Mouse (Mus musculus) thymus, postnatal 36 days (tissue): ENCODE measurements around the gene Galnt17.

Experiments
- DNase-seq, 2 experiments: peaks; one replicate each; pipeline ENCODE4 v3.0.0; 2022; ENCODE audit warnings: mixed read lengths in 2 of 2

Galnt17 gene

DNA sequence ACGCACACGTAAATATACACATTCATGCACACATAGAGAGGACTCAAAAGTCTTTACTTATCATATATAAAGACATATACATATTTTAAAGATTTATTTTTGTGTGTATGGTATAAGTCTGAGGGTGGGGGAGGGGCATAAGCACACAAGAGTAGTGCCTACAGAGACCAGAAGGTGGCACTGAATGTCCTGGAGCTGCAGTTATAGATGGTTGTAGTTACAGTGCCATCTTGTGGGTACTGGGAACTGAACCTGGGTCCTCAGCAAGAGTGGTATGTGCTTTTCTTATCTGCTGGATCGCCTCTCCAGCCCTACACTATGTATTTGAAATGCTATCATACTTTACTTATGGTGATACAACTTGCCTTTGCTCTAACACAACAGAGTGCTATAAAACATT is 68.5 kb downstream of the Galnt17 start:
- DNase-seq, result no peak

DNA sequence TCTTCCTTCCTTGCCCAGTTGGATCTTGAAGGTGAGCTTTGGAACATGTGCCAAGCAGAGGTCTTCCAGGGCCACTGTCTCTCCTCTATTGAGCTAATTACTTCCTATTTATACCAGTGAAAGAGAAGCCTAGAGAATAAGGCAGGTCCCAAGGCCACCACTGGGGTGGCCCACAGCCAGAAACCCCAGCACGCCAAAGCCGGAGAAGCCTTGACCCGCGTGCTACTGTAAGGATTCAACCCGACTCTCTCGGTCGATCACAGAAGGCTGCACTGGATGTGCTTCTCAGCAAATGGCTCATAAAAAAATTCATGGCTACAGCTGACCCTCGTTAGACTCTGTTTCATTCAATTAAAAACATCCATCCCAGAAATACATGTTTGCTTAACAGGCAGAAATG is 71.4 kb downstream of the Galnt17 start:
- DNase-seq, result no peak

DNA sequence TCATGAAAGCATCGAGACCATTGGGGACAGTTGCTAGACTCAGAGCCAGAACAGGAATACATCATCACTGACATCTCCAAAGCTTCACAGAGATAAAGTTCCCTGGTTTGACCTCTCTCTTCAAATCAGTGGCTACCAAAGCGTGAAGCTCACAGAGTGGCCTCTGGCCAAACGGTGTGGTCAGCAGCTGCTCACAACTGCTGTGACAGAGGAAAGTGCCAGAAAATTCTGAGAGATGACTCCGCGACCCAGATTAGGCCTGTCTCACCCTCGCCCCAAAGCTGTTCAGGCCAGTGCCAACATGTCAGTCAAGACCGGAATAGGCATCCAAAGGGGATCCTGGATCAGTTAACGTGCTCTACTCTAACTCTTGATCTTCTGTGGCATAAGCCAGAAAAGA is 74.5 kb downstream of the Galnt17 start:
- no peak for DNase-seq

DNA sequence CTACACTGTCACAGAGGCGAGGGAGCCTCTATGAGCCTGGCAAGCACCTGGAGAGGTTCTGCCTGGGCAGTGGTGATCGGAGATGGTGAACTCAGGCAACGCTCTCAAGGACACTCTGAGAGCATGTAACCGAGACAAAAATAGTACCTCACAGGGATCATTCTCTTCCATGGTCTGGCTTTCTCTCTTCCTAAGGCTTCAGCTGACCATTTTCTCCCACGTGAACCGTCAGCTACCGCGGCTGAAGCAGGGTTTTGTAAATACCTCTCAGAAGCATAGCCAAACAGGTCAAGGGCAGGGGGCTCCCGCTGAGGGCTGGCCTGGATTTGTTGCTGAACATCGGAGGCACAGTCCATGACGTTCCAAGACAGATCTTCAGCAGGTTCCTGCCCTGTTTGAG is 77.2 kb downstream of the Galnt17 start:
- DNase-seq, result no peak

DNA sequence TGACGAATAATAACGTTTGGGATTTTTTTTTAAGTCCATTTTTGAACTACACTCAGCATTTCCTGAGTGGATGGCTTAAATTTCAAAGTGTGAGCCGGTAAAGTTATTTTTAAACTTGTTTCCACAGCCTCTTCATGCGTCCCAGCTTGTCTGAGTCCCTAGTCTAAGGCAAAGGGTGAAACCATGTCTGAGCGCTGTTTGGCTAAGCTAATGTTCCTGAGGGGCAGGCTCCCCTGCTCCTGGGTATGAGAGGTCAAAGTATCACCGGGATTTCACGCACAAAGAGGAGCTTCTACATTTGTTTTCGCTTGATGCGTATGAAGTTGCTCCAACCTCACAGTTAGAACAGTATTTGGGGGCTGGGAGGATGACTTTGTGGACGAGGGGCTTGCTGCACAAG is 78.6 kb downstream of the Galnt17 start:
- DNase-seq, result no peak

DNA sequence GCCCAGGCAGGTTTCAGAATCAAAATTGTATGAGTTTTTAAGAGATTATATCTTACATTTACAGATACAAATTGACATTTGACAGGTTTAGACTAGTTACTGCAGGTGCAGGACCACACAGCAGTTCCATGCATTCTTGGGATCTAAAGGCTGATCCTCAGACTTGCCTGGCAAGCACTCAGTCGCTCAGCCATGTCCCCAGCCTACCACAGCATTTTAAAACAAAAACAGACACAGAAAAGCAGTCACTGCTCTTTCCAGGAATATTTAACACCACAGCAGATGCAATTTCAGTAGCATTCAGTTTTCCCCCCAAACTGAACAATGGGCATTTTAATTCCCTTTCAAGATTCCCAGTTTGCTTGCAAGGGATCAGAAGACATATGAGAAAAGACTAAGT is 84.9 kb downstream of the Galnt17 start:
- no peak for DNase-seq

DNA sequence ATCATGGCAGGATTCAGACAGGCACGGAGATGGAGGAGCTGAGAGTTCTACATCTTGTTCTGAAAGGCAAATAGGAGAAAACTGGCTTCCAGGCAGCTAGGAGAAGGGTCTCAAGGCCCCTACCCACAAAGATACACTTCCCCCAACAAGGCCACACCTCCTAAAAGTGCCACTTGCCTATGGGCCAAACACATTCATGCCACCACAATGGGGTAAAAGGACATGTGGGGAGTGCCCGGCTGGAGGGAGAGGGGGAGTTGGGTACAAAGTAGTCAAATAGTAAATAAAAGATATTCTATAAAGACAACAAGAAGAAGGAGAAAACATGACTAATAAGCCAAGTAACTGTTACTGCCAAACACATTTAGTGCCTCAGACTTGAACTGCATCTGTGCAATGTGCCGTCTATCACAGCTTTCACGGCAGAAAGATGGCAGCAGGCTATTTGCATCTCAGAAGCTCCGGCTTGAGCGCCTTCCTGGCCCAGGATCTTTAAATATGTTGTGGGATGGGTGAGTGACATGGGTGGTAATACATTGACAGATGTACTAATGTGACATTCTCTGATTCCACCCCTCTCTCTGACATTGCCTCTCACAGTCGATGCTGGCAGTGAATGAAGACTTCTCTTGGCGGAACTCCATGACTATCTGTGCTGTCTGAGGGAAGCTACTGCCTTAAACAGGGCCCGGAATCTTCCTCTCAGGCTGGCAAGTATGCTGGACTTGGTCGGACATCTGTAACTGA is 85.6 kb downstream of the Galnt17 start:
- DNase-seq, result no peak

DNA sequence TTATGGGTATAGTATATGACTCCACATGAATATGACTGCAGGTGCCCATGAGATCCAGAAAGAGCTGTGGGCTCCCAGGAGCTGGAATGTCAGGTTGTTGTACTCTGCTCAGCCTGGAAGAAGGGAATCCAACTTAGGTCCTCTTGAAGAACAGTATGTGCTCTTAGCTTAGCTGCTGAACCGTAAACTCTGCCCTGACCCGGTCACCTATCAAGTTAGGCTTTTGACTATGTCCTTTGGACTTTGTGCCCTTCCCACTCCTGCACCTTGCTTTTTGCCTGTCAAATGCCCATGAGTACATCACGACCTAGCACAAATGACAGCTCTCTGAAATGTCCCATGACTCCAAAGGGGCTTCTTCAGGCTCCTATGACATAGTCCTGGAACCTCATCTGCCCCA is 90.1 kb downstream of the Galnt17 start:
- DNase-seq, result no peak

DNA sequence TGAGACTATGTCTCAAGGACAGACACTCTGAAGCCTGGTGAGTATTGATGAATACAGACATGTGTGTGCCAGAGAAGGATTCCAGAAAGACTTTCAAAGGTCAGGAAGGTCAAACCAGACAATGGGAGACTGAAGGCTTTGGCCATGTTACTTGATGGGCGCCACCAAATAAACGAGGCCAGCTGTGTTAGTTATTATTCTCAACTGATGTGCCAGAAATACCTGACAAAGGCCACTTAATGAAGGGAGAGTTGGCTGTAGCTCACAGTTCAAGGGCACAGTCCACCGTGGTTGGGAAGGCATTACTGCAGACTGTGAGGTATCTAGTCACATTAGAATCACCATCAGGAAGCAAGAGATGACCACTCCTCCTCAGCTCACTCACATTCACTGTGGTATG is 96.7 kb downstream of the Galnt17 start:
- no peak for DNase-seq

DNA sequence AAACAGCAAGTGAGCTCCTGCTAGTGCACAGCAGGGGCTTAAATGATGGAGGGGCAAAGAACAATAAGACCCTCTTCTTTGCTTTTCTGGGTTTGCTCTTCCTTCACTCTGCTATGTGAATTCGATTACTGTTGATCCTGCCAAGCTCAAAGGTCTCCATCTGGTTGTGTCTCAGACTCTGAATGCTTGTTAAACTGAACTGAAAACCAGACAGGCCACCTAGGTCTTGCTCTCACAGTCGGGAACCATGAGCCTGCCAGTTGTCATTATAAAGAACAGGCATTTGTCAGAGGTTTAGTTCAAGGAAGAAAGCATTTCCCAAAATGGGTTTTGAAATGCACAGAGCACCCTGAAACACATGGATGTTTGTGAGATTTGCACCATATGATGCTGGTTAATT is 107.2 kb downstream of the Galnt17 start:
- DNase-seq, result no peak

DNA sequence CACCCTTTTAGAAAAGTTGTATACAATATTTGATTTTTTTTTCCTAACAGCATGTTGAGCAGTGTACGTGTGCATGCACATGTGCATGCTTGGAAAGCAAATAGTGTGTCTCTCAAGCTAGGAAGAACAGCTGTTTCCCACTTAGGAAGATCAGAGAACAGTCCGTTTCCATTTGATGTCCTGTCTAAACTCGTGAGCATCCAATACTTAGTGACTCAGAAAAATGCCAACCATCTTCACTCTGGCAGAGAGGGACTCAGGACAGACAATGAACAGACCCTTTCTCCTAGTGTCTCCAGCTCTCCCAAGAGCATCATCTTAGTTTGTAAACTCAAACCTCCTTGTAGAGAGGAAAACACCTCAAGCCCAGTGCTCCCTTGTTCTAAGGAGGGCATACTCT is 116.0 kb downstream of the Galnt17 start:
- DNase-seq, result no peak

DNA sequence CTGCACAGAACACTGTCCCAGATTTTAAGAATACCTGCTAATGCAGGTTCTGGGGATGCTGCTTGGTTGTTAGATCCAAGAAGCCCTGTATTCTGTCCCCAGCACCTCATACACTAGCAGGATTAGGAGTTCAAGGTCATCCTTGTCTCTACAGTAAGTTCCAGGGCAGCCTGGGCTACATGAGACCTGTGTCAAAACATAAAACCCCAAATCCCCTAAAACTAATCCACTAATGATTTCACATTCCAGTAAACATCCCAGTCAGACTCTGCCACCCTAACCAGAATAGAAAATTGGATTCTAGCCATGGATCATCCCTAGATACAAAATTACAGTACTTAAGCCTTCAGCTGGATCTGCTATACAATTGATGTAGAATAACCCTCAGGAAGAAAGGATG is 123.7 kb downstream of the Galnt17 start:
- no peak for DNase-seq

DNA sequence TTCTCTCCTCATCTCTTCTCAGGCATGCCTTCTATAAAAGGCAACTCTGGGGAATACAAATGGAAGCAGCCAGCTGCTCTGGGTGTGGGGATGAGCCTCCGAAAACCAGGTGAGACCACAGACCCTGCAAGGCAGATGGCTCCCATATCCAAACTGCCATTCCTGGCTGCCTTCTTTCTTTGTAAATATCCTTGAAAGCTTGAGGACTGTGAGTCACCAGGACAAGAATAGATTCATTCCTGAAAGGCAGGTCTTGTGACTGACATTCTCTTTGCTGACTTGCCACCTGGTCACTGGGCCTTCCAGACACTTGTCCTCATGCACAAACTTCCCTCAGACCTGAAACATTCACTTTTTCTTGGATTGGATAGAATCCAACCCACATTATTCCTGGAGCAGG is 127.1 kb downstream of the Galnt17 start:
- no peak for DNase-seq

DNA sequence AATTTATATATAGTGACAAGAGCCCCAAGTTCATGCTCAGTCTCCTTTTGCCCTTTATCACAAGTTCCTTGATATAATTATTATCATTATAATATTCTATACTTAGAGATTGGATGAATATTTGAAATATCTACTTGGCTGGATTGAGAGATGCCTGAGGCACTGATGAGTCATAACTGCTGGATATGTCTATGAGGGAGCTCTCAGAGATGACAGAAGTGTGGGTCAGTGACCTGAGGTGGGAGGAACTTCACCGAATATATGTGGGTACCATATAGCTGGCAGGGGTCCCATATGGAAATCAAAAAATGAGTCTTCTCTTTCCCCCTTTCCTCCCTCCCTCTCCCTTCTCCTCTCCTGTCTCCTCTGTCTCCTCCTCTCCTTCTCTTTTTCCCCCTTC is 127.5 kb downstream of the Galnt17 start:
- no peak for DNase-seq

DNA sequence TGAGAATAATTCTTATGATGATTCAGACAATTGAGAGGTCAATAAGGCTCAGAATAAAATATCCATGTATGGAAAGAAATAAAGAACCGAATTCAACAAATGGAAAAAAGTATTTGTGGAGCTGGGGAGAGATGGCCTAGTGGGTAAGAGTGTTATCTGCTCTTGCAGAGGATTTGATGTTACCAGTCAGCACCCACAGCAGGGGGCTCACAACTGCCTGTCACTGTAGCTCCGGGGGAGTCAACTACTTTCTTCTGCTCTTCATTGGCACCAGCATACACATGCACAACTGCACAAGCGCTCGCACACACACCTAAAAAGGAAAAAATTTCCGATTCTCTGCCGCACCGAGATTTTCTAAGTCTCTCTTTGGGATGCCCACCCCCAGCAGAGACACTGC is 130.4 kb downstream of the Galnt17 start:
- no peak for DNase-seq

DNA sequence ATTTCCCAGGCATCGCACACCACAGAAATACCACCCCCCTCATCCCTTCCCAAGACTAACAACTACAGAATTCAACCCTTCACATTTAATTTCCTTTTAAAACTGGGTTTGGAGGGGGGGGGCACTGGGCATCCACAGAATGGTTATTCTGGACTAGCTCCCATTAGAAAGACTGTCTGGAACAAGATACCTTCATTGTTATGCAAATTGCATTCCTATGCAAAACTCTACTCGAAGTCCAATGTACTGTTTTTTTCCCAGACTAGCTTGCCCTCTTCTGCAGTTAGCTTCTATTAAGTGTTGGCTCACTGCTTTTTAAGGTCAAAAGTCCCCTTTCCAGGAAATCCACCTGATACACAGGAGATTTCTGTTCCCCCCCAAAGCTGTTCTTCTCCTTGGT is 131.1 kb downstream of the Galnt17 start:
- DNase-seq, result no peak

DNA sequence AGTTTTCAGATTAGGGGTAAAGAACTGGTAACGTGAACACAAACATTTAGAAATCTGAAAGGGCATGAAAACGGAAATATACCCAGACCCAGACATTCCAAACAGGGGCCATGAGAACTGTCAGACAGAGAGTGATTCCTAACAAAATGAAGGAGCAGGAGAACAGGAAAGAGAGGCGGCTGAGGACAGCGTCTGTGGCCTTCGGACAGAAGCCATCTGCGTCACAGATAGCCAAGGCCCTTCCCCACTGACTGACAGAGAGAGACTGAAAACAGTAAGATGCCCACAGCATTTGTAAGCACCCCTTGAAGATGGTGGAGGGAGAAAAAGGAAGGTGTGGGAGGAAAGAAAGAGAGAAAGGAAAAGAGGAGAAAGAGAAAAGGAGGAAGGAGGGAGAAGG is 139.1 kb downstream of the Galnt17 start:
- no peak for DNase-seq

DNA sequence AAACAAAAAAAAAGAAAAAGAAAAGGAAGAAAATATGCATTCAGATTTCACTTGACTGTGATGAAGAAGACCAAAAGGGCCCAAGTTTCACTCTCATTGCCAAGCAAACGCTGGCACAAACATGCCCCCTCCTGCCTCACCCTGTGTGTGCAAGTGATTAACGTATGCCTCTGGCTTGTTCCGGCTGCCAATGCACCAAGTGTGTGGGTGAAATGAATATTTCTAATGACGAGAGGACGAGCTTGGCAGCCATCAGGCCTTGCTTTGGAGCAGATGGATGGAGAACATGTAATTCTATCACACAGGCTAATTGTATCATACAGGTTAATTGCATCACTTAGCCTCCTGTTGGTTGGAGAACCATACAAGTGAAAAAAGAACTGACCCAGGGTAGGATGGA is 140.9 kb downstream of the Galnt17 start:
- no peak for DNase-seq

DNA sequence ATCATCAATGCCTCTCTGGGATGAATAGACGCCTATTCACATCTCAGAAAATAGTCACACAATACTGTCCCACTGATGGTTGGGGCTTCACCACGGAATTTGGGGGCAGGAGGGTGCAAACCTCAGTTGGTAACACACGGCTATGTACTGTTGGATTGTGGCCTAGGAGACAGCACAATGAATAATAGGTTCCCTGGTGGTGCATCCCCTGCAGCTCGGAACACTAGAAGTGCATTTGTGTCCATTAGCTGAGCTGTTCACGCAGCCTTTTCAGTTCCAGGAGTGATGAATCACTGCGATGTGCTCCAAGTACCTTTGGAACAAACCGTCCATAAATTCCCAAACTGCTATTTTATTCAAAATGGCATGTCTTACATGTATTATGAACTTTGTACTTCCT is 142.6 kb downstream of the Galnt17 start:
- no peak for DNase-seq

DNA sequence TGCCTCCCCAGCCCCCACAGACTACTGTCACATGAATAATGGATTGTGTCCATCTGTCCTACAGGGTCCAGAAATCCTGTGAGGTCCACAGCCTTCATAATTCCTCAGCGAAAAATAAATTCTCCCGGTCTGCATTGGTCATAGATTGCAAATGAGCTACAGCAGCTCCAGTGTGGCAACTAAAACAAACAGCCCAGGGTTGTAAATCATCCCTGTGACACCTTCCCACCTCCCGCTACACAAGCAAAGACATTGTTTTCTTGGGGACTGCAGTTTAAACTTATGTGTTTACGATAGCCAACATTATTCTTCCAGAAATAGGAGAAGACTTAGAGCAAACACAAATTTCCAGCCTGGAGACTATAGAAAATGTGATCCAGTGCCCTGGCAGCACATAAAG is 150.4 kb downstream of the Galnt17 start:
- DNase-seq, result no peak

DNA sequence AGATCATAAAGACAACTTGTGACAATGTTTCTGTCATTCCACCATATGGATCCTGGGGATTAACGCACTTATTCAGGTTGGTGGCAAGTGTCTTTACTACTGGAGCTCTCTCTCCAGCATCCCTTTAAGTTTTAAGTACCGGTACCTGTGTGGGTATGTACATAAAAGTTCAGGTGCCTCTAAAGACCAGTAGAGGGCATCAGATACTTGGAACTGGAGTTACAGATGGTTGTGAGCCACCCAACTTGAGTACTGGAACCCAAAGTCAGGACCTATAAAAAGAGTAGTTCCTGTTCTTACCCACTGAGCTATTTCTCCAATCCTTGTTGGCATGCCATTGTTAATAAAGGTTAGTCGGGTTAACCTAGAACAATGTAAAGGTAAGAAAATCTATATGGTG is 152.0 kb downstream of the Galnt17 start:
- no peak for DNase-seq

DNA sequence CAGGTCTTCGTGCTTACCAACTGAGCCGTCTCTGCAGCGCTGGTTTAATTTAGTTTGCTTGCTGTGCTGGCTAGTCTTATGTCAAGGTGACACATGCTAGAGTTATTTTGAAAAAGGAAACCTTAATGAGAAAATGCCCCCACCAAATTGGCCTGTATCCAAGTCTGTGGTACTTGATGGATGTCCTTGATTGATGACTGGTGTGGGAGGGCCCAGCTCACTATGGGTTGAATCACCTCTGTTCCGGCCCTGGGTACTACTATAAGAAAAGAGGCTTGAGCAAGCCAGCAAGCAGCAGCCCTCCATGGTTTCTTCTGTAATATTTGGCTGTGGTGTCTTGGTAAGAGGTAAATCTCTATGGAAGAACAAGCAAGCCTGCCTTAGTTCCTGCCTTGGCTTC is 165.7 kb downstream of the Galnt17 start:
- no peak for DNase-seq

DNA sequence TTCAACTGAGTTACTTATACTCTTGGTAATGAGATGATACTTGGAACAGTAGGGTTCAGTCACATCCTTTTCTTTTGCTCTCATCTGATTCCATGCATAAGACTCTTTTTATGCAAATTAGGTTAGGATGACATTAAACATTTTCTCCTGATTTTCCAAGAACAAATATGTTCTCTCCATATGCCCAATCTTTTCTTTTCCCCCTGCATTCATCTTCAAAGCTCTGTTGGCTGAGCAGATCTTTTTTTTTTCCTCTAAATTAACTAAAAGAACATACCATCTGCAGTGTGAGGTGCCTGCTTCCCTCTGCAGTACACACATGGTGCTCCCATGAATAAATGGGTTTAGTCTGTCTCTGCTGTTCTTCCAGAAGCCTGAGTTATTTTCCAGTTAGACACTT is 173.5 kb downstream of the Galnt17 start:
- DNase-seq, result no peak

DNA sequence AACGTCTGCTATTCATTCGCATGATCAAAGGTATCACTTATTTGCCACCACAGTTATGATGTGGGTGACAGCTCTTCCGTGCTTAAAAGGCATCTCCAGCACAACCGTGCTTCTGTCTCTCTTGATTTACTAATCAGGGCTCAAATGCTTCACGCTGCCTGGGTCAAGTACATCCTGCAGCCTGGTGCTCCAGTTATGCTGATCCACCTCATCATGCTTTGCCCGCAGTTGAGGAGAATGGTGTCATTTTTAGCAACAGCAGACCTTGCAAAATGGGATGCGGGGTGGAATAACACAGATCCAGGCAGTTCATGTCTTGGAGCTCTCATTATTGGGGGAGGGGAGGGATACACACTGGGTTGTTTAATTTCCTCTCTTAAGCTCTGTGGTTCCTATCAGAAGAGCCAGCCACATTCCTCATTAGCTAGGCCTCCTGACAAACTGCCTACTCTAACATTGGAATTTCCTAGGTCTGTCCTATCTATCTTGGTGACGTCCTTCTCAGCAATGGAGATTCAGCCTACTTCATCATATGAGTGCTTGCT is 187.9 kb downstream of the Galnt17 start:
- DNase-seq, result no peak

DNA sequence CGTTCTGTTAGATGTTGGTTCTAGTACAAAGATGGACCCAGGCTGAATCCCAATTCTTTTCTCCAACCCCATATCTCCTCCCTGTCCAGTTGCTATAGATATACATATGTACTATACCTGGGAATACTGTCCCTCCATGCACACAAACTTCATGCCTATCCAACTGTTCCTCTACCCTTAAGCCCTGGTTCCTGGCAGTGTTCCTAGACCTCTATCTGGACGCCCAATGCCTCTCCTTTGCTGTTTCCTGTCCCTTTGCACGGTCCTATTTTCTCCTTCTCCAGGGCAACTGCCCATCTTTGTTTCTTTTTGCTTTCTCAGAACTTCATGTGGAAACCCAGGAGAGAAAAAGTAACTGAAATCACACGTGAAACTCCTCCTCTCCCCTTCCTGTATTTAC is 188.4 kb downstream of the Galnt17 start:
- DNase-seq, result no peak
